Mouse (Mus musculus): Measurements from ENCODE around the gene Med23. TPM values are rescaled to one million over a fixed set of nuclear protein-coding genes. Genes with fewer than 3 reads are reported as not detected.

Med23 gene
- total and polyA plus RNA-seq, 2 experiments from 2014 or later: 15.2 to 41.5 TPM

DNA sequence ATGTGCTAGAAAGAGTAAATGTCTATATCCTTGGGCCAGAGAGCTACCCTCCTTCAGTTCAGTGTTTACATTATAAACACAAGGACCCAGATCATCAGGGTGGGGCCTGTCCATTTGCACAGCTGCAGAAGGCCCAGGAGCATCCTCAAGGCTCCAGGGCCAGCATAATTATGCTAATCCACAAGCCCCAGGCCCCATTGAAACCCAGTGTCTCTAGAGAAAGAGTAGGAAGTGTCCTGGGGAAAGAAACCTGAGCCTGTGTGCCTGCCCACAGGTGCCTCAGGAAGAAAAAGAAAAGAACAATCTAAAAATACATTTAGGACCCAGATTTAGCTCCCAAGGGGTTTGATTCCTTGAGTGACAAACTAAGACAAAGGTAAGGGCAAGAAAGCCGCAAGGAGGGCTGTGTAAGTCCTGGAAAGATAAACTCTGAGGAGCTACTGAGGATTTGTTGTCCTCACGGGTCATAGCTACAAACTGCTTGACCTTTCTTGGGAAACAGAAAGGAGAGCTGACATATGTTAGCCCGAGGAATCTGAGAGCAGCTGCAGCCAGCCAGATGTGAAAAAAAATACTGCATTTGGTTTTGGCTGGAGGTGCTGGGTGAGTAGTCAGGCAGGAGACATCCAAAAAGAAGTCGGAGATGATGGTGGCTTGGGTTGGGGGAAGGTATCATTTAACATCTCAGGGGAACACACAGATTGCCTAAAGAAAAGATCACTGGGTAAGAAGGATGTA is 35.0 kb upstream of the Med23 start:
- Histone ChIP-seq H3K4me2 (ENCODE audit: low read depth, low read length) (peak overlapping the region; percentile 53), H3K9ac (replicated peaks; ENCODE audit: low read length) (no peak overlapping the region), H3K4me1 (ENCODE audit: insufficient read depth, low read length) (no peaks in the 10 kb centered on the region), H3K36me3 (ENCODE audit: insufficient read depth, low read length) (no peaks in the 10 kb centered on the region), H3K9me3 (ENCODE audit: low read length) (no peaks in the 10 kb centered on the region), H3K4me3 (ENCODE audit: low read length) (no peak overlapping the region), H3K27ac (no peak overlapping the region), H3K27me3 (ENCODE audit: insufficient read depth, low read length) (no peaks in the 10 kb centered on the region)
- no peak for TF ChIP-seq CTCF (IDR thresholded peaks at IDR 0.05; ENCODE audit: low read depth)
- no peak for DNase-seq (ENCODE audit: low spot score)
- whole genome bisulfite sequencing: 24% methylated on average over 4 of the region's 4 CpGs
- ATAC-seq: no peak

- DNase-seq (ENCODE audit: low spot score) (peak; percentile 28), ATAC-seq (peak; percentile 51)
- no peak for TF ChIP-seq CTCF (IDR thresholded peaks at IDR 0.05; ENCODE audit: low read depth)
- peak overlapping the region; percentile 12; the same call in 1 of the 2 replicates for H3K4me3 ChIP-seq (ENCODE audit: low read length)
- WGBS: 14% methylated on average over 12 of the region's 12 CpGs
- no peaks in the 10 kb centered on the region for H3K27me3 ChIP-seq (ENCODE audit: insufficient read depth, low read length)
- no peaks in the 10 kb centered on the region for H3K36me3 ChIP-seq (ENCODE audit: insufficient read depth, low read length)
- H3K27ac ChIP-seq: no peak overlapping the region
- H3K9ac ChIP-seq (replicated peaks; ENCODE audit: low read length): no peak overlapping the region; the same call in 1 of the 2 replicates
- no peaks in the 10 kb centered on the region for H3K9me3 ChIP-seq (ENCODE audit: low read length)
- peak overlapping the region; percentile 53 for H3K4me2 ChIP-seq (ENCODE audit: low read depth, low read length)
- H3K4me1 ChIP-seq (ENCODE audit: insufficient read depth, low read length): no peaks in the 10 kb centered on the region
Measured at GRCm38 (mm10) chr10:24835702-24836342, 34.0 kb upstream of the Med23 start.

DNA sequence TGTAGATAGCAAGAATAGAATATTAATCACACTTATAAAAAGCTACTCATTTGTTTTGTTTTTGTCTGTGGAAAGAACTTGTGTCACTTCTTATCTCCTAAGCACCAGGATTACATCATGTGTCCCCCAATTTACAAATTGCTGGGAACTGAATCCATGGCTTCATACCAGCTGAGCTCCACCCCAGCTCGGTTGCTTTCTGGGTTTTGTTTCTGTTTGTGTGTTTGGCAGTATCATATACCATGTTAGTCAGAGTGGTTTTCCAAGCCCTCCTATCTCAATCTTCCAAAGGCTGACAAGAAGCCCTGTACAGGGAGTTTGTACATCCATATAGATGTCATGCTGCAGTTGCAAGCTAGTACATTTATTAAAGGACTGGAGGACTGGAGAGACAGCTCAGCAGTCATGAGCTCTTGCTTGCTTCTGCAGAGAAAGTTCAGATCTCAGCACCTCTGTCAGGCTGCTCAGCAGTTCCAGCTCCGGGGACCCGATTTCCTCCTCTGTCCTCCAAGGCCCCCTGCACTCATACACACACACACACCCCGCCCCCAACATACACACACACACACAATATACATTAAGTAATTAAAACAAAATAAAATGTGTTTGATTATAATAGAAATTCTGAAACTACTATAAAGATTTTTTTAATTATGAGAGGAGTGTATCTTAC is 33.3 kb upstream of the Med23 start:
- H3K9me3 ChIP-seq (ENCODE audit: low read length): no peaks in the 10 kb centered on the region
- peak overlapping the region; percentile 53 for H3K4me2 ChIP-seq (ENCODE audit: low read depth, low read length)
- TF ChIP-seq CTCF (IDR thresholded peaks at IDR 0.05; ENCODE audit: low read depth): no peak
- no peaks in the 10 kb centered on the region for H3K36me3 ChIP-seq (ENCODE audit: insufficient read depth, low read length)
- H3K27ac ChIP-seq: no peak overlapping the region
- DNase-seq (ENCODE audit: low spot score): no peak
- H3K4me3 ChIP-seq (ENCODE audit: low read length): no peak overlapping the region
- WGBS: 55% methylated on average over 4 of the region's 4 CpGs
- no peak for ATAC-seq
- H3K27me3 ChIP-seq (ENCODE audit: insufficient read depth, low read length): no peaks in the 10 kb centered on the region
- no peaks in the 10 kb centered on the region for H3K4me1 ChIP-seq (ENCODE audit: insufficient read depth, low read length)
- H3K9ac ChIP-seq (replicated peaks; ENCODE audit: low read length): no peak overlapping the region

- H3K9me3 ChIP-seq (ENCODE audit: low read length): no peaks in the 10 kb centered on the region
- H3K4me3 ChIP-seq (ENCODE audit: low read length): no peak overlapping the region
- no peak overlapping the region for H3K27ac ChIP-seq
- WGBS: 94% methylated on average over 4 of the region's 4 CpGs
- no peak for TF ChIP-seq CTCF (IDR thresholded peaks at IDR 0.05; ENCODE audit: low read depth)
- H3K36me3 ChIP-seq (ENCODE audit: insufficient read depth, low read length): no peaks in the 10 kb centered on the region
- no peaks in the 10 kb centered on the region for H3K27me3 ChIP-seq (ENCODE audit: insufficient read depth, low read length)
- DNase-seq (ENCODE audit: low spot score) (no peak), ATAC-seq (no peak)
- no peak overlapping the region for H3K9ac ChIP-seq (replicated peaks; ENCODE audit: low read length)
- H3K4me2 ChIP-seq (ENCODE audit: low read depth, low read length): no peak overlapping the region
- no peaks in the 10 kb centered on the region for H3K4me1 ChIP-seq (ENCODE audit: insufficient read depth, low read length)
Measured at GRCm38 (mm10) chr10:24840795-24841194, 29.0 kb upstream of the Med23 start.

- no peak overlapping the region for H3K9ac ChIP-seq (replicated peaks; ENCODE audit: low read length)
- no peak for TF ChIP-seq CTCF (IDR thresholded peaks at IDR 0.05; ENCODE audit: low read depth)
- 53% methylated on average over 2 of the region's 2 CpGs for WGBS
- no peak overlapping the region for H3K4me2 ChIP-seq (ENCODE audit: low read depth, low read length)
- no peaks in the 10 kb centered on the region for H3K9me3 ChIP-seq (ENCODE audit: low read length)
- no peaks in the 10 kb centered on the region for H3K36me3 ChIP-seq (ENCODE audit: insufficient read depth, low read length)
- H3K4me3 ChIP-seq (ENCODE audit: low read length): no peak overlapping the region
- no peaks in the 10 kb centered on the region for H3K27me3 ChIP-seq (ENCODE audit: insufficient read depth, low read length)
- DNase-seq (ENCODE audit: low spot score) (no peak), ATAC-seq (no peak)
- H3K27ac ChIP-seq: no peak overlapping the region
- H3K4me1 ChIP-seq (ENCODE audit: insufficient read depth, low read length): no peaks in the 10 kb centered on the region
Measured at GRCm38 (mm10) chr10:24841998-24842397, 27.8 kb upstream of the Med23 start.

GRCm38 (mm10) chr10:24842676-24843075 is 27.1 kb upstream of the Med23 start, which contains the start of gene Enpp3:
Gene Enpp3 (minus strand): TSS chr10:24842823.
- ATAC-seq (no peak), DNase-seq (ENCODE audit: low spot score) (no peak)
- no peaks in the 10 kb centered on the region for H3K9me3 ChIP-seq (ENCODE audit: low read length)
- no peaks in the 10 kb centered on the region for H3K4me1 ChIP-seq (ENCODE audit: insufficient read depth, low read length)
- H3K4me2 ChIP-seq (ENCODE audit: low read depth, low read length): no peak within 1 kb of the TSS
- no peak within 1 kb of the TSS for H3K4me3 ChIP-seq (ENCODE audit: low read length)
- 100% methylated on average over 1 of the region's 1 CpGs for WGBS
- H3K36me3 ChIP-seq (ENCODE audit: insufficient read depth, low read length): no peaks in the 10 kb centered on the region
- H3K27me3 ChIP-seq (ENCODE audit: insufficient read depth, low read length): no peaks in the 10 kb centered on the region
- no peak within 1 kb of the TSS for H3K9ac ChIP-seq (replicated peaks; ENCODE audit: low read length)
- no peak for TF ChIP-seq CTCF (IDR thresholded peaks at IDR 0.05; ENCODE audit: low read depth)
- no peak within 1 kb of the TSS for H3K27ac ChIP-seq
